Mouse (Mus musculus) forebrain, postnatal 0 days (tissue): ENCODE data around the gene Mybph. TPM values are rescaled to one million over a fixed set of nuclear protein-coding genes. Genes with fewer than 3 reads are reported as not detected.

ENCODE experiments used
- ATAC-seq: fragments of 200-750 bp; cut with Nextera tagmentation; 2 replicates; pipeline ENCODE4 v1.8.0; 2017; ENCODE audit warnings: mild to moderate bottlenecking, moderate library complexity
- DNase-seq: peaks from one replicate; pipeline ENCODE4 v3.0.0-alpha.2; 2015
- H3K27ac ChIP-seq: fragments of 300-500 bp; sonication (generic); 2 replicates; pipeline ENCODE4 v1.5.1; 2014; ENCODE audit warnings: low read depth, mild to moderate bottlenecking, antibody characterized with exemption, low read length, moderate library complexity, mixed read lengths
- H3K27me3 ChIP-seq: fragments of 300-500 bp; sonication (generic); 2 replicates; pipeline ENCODE4 v1.6.1; 2014; ENCODE audit warnings: mild to moderate bottlenecking, low read length, mixed read lengths; ENCODE audit not compliant: insufficient read depth
- H3K36me3 ChIP-seq: fragments of 300-500 bp; sonication (generic); 2 replicates; pipeline ENCODE4 v1.6.1; 2014; ENCODE audit warnings: mild to moderate bottlenecking, moderate library complexity; ENCODE audit not compliant: insufficient read depth
- H3K4me1 ChIP-seq: fragments of 300-500 bp; sonication (generic); 2 replicates; pipeline ENCODE4 v1.6.1; 2014; ENCODE audit warnings: antibody characterized with exemption; ENCODE audit not compliant: insufficient read depth
- H3K4me2 ChIP-seq: fragments of 300-500 bp; sonication (generic); 2 replicates; pipeline ENCODE4 v1.6.1; 2014; ENCODE audit warnings: low read depth, mild to moderate bottlenecking, moderate library complexity
- H3K4me3 ChIP-seq: fragments of 300-500 bp; sonication (generic); 2 replicates; pipeline ENCODE4 v1.5.1; 2014; ENCODE audit warnings: low read depth, low read length, mixed read lengths
- H3K9ac ChIP-seq: fragments of 300-500 bp; sonication (generic); 2 replicates; pipeline ENCODE4 v1.6.1; 2014; ENCODE audit warnings: mild to moderate bottlenecking
- H3K9me3 ChIP-seq: fragments of 300-500 bp; sonication (generic); 2 replicates; pipeline ENCODE4 v1.6.1; 2016; ENCODE audit warnings: low read length
- CTCF ChIP-seq: sonication (generic); IDR thresholded peaks from 2 replicates; pipeline ENCODE4 v1.5.1; 2016; ENCODE audit warnings: antibody characterized with exemption, control low read depth, low read depth
- WGBS: fragments of 180-500 bp; shearing (Covaris S2); extraction: QIAGEN DNeasy Blood & Tissue Kit; methylation state at CpG from one replicate; pipeline ENCODE4 v1.1.7; 2014; 5-methylcytosine and 5-hydroxymethylcytosine counted together
- polyA plus RNA-seq: library from polyadenylated mRNA; unstranded; fragments of >200 nt; fragmentation: Nextera tagmentation; extraction: Ambion mirVana; gene quantifications from 2 replicates; pipeline ENCODE4 v1.2.1, GENCODE M21; 2015
- total RNA-seq: library from RNA; depleted of rRNA; stranded (reverse); fragments of >200 nt; gene quantifications from 2 replicates; pipeline ENCODE4 v1.2.3, GENCODE M21; 2014

The Mybph gene
- total and polyA plus RNA-seq, 2 experiments from 2014 or later: 0.10 to 0.12 TPM

DNA sequence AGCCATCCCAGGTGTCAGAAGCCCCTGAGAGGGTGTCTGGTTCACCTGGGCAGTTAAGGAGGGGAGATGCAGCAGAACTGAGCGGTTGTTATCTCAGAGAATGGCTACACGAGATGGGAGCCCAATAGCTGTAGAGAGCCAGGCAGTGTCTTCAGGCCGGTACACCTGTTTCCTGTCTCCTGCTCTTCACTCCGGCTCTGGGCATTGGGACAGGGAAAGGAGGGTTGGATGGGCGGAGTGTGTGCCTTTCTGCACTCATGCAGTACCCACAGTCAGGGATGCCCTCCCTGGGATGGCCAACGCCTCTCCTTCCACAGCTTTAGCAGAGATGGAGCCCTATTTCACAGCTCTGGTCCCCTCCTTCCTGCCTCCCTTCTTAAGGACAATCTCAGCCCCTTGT is 17.8 kb downstream of the Mybph start:
- H3K27me3 ChIP-seq: no peaks in the 10 kb centered on the region
- TF ChIP-seq CTCF: no peak
- 69% methylated on average over 6 of the region's 6 CpGs for WGBS
- ATAC-seq: no peak
- H3K9me3 ChIP-seq: no peaks in the 10 kb centered on the region
- no peaks in the 10 kb centered on the region for H3K36me3 ChIP-seq
- no peak overlapping the region for H3K4me2 ChIP-seq
- no peak overlapping the region for H3K4me3 ChIP-seq
- H3K27ac ChIP-seq: no peak overlapping the region
- 0 out of 2 replicates have a peak, but pooled peaks cover 4% of the 10 kb centered on the region for H3K4me1 ChIP-seq
- H3K9ac ChIP-seq: no peak overlapping the region
- no peak for DNase-seq

- 11% methylated on average over 2 of the region's 2 CpGs for WGBS
- Histone ChIP-seq H3K4me2 (no peak overlapping the region), H3K9me3 (no peaks in the 10 kb centered on the region), H3K9ac (no peak overlapping the region), H3K4me1 (0 out of 2 replicates have a peak, but pooled peaks cover 4% of the 10 kb centered on the region), H3K4me3 (no peak overlapping the region), H3K27me3 (no peaks in the 10 kb centered on the region), H3K27ac (no peak overlapping the region), H3K36me3 (no peaks in the 10 kb centered on the region)
- no peak for ATAC-seq
- DNase-seq: no peak
- TF ChIP-seq CTCF: no peak
Observed at GRCm38 (mm10) chr1:134211631-134212030, 18.4 kb downstream of the Mybph start.

DNA sequence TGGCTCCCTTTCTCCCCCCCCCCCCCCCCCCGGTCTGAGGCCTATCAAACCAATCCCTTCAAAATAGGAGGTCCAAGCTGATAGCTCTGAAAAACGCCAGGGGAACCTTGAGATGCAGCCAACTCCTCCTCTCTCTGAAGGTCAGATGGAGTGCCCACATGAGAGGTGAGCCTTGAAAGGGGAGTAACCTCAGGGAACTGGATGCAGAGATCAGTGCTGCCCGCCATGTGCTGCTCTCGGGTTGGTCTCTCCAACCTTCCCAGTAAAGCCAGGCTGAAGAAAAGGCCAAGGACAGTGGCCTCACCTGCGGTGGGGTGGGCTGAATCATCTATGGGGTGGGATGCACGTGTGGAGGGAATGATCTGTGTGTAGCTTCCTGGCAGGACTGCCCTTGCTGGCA is 19.1 kb downstream of the Mybph start:
- 71% methylated on average over 5 of the region's 6 CpGs for WGBS
- DNase-seq: no peak
- H3K9ac ChIP-seq: no peak overlapping the region

DNA sequence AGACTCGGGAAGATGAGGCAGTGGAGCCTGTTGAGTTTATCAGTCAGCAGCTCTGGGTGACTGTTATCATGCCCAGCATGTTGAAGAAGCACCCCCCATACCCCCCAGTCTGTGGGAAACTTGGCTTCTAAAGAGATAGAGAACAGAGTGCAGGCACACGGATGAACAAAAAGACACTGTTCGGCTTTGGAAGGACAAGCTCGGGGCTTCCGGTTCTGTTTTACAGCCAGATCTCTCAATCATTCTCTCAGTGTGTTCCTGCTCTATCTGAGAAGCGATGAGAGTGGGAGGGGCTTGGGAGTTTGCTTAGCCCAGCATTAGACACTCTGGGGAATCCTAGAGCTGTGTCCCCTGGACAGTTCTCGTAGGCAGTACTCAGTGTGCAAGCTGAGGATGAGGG is 20.2 kb downstream of the Mybph start:
- H3K27me3 ChIP-seq: no peaks in the 10 kb centered on the region
- H3K4me2 ChIP-seq: no peak overlapping the region
- no peaks in the 10 kb centered on the region for H3K36me3 ChIP-seq
- WGBS: 68% methylated on average over 7 of the region's 7 CpGs
- peak; percentile 40; the same call in 1 of the 2 replicates for ATAC-seq
- no peaks in the 10 kb centered on the region for H3K9me3 ChIP-seq
- no peak for TF ChIP-seq CTCF
- H3K4me1 ChIP-seq: 0 out of 2 replicates have a peak, but pooled peaks cover 4% of the 10 kb centered on the region
- H3K9ac ChIP-seq: no peak overlapping the region
- no peak overlapping the region for H3K4me3 ChIP-seq
- DNase-seq: no peak
- H3K27ac ChIP-seq: no peak overlapping the region

More for the DNA sequence above, 19.1 kb downstream of the Mybph start:
- Histone ChIP-seq H3K27me3 (no peaks in the 10 kb centered on the region), H3K27ac (no peak overlapping the region), H3K4me3 (no peak overlapping the region), H3K4me2 (no peak overlapping the region), H3K36me3 (no peaks in the 10 kb centered on the region), H3K9me3 (no peaks in the 10 kb centered on the region), H3K4me1 (0 out of 2 replicates have a peak, but pooled peaks cover 4% of the 10 kb centered on the region)
- no peak for ATAC-seq
- no peak for TF ChIP-seq CTCF

DNA sequence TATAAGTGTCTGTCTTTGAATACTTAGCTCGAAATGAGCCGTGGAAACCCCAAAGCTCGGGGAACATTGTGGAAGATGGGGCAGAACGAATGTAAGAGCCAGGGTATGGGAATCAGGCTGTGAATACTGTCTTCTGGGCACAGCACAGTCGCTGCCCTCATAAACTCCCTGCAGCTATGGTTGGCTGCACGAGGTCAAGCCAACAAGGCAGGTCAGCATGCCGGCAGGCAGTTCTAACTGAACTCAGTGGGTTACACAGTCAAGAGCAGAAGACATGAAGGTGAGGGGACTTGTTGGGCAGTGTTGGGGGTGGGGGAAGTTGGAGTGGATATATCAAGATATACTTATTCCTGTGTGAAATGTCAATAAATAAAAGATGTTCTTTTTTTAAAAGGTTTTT is 21.8 kb downstream of the Mybph start:
- H3K27me3 ChIP-seq: no peaks in the 10 kb centered on the region
- H3K36me3 ChIP-seq: no peaks in the 10 kb centered on the region
- H3K9ac ChIP-seq: no peak overlapping the region
- no peak overlapping the region for H3K4me2 ChIP-seq
- H3K4me1 ChIP-seq: 0 out of 2 replicates have a peak, but pooled peaks cover 4% of the 10 kb centered on the region
- 67% methylated on average over 7 of the region's 7 CpGs for WGBS
- TF ChIP-seq CTCF: no peak
- H3K4me3 ChIP-seq: no peak overlapping the region
- no peaks in the 10 kb centered on the region for H3K9me3 ChIP-seq
- no peak overlapping the region for H3K27ac ChIP-seq
- DNase-seq (no peak), ATAC-seq (no peak)

- Histone ChIP-seq H3K36me3 (no peaks in the 10 kb centered on the region), H3K4me1 (0 out of 2 replicates have a peak, but pooled peaks cover 4% of the 10 kb centered on the region), H3K9me3 (no peaks in the 10 kb centered on the region), H3K4me2 (no peak overlapping the region), H3K27ac (no peak overlapping the region), H3K4me3 (no peak overlapping the region), H3K27me3 (no peaks in the 10 kb centered on the region), H3K9ac (peak overlapping the region; percentile 31; the same call in 1 of the 2 replicates)
- ATAC-seq (peak; percentile 21; the same call in 1 of the 2 replicates), DNase-seq (no peak)
- TF ChIP-seq CTCF: no peak
- 16% methylated on average over 11 of the region's 11 CpGs for WGBS
Observed at GRCm38 (mm10) chr1:134215751-134216628, 22.7 kb downstream of the Mybph start.

DNA sequence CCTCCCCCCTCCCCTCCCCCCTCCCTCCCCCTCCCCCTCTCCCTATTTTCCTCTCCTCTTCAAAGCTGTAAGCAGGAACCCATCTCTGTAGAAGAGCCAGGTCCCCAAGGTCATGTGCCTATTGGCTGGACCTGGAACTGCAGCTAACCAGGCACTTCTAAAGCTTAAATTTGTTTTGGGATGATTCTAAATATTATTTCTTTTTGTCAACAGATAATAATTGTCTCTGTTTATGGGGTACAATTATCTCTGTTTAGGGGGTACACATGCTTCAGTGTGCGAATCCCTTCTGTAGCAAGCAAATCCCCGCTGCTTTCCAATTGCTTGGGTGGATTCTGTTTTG is 23.4 kb downstream of the Mybph start:
- Histone ChIP-seq H3K4me3 (no peak overlapping the region), H3K27me3 (no peaks in the 10 kb centered on the region), H3K4me1 (0 out of 2 replicates have a peak, but pooled peaks cover 4% of the 10 kb centered on the region), H3K9ac (no peak overlapping the region), H3K9me3 (no peaks in the 10 kb centered on the region), H3K36me3 (no peaks in the 10 kb centered on the region), H3K4me2 (no peak overlapping the region), H3K27ac (no peak overlapping the region)
- ATAC-seq (no peak), DNase-seq (no peak)
- 95% methylated on average over 2 of the region's 2 CpGs for WGBS
- no peak for TF ChIP-seq CTCF
